24 mouse cellular contexts compared by ENCODE assay signal in genomic region chr7:44942904-44943303, GRCm38 (mm10). TPM values are rescaled to one million over a fixed set of nuclear protein-coding genes. Genes with fewer than 3 reads are reported as not detected.
DNase-seq lines count a peak whose midpoint lies in the region; ATAC-seq and TF ChIP-seq lines count a peak whose summit lies in the region.
"Had no signal": no experiment of that assay in that cellular context is flagged by ENCODE, and none has a peak within 500 bp of the region (broad histone marks: within the 10 kb centered on the region; RNA-seq: fewer than 3 reads in every experiment).

Tsks (plus strand) TSS chr7:44943204.

- no peaks in the 10 kb centered on the region for H3K27me3 ChIP-seq in testis, adult 2 months (ENCODE audit: control insufficient read depth, insufficient read depth, low read length)
- peaks cover under 1% of the 10 kb centered on the region; the same call in 1 of the 2 replicates for H3K27me3 ChIP-seq in embryonic facial prominence, embryonic 10.5 days (replicated peaks; ENCODE audit: low read depth, poor library complexity, severe bottlenecking)
- H3K27me3 ChIP-seq: embryonic facial prominence, embryonic 12.5 days; forebrain, embryonic 12.5 days had no signal

- no peaks in the 10 kb centered on the region for H3K36me3 ChIP-seq in testis, adult 2 months (ENCODE audit: control insufficient read depth, insufficient read depth, low read length)
- no peaks in the 10 kb centered on the region for H3K36me3 ChIP-seq in embryonic facial prominence, embryonic 10.5 days (replicated peaks)
- H3K36me3 ChIP-seq: embryonic facial prominence, embryonic 12.5 days; forebrain, embryonic 10.5 days; forebrain, embryonic 12.5 days had no signal

- TF ChIP-seq POLR2A in testis, adult 2 months (IDR thresholded peaks at IDR 0.05; ENCODE audit: control insufficient read depth, low read depth, low read length): peak; percentile 70; the same call in 1 of the 2 replicates

- H3K4me3 ChIP-seq in testis, adult 2 months (ENCODE audit: control insufficient read depth, low read depth, low read length): peak within 1 kb of the TSS; percentile 96
- 0 out of 2 replicates have a peak within 1 kb of the TSS, but pooled peaks have one; percentile 11 for H3K4me3 ChIP-seq in embryonic facial prominence, embryonic 10.5 days
- H3K4me3 ChIP-seq: embryonic facial prominence, embryonic 12.5 days; forebrain, embryonic 10.5 days; forebrain, embryonic 12.5 days had no signal

- peak within 1 kb of the TSS; percentile 72 for H3K27ac ChIP-seq in testis, adult 2 months (ENCODE audit: control insufficient read depth, insufficient read depth, low read depth, low read length)
- no peak within 1 kb of the TSS for H3K27ac ChIP-seq in embryonic facial prominence, embryonic 10.5 days (replicated peaks)
- H3K27ac ChIP-seq: embryonic facial prominence, embryonic 12.5 days; forebrain, embryonic 10.5 days; forebrain, embryonic 12.5 days had no signal

- peaks cover 8% of the 10 kb centered on the region for H3K4me1 ChIP-seq in testis, adult 2 months (ENCODE audit: control insufficient read depth, insufficient read depth, low read length)
- H3K4me1 ChIP-seq in embryonic facial prominence, embryonic 10.5 days: no peaks in the 10 kb centered on the region
- H3K4me1 ChIP-seq: embryonic facial prominence, embryonic 12.5 days; forebrain, embryonic 12.5 days had no signal

- WGBS in embryonic facial prominence, embryonic 10.5 days: 85% methylated on average over 7 of the region's 7 CpGs

- DNase-seq in testis, postnatal 10 days (ENCODE audit: low spot score): no peak
- peak; percentile 5 for DNase-seq in ES-CJ7 (ENCODE audit: low read depth, low spot score)
- no peak for DNase-seq in embryonic facial prominence, embryonic 10.5 days (ENCODE audit: low spot score)
- DNase-seq in urinary bladder, postnatal 14 days (ENCODE audit: low spot score): no peak
- no peak for DNase-seq in layer of hippocampus, postnatal 10 days (ENCODE audit: low spot score in 2 of 2)
- DNase-seq: adrenal gland, adult 2 months; adrenal gland, postnatal 10 days; adrenal gland, postnatal 25 days; cerebellum, adult 11 months; cerebellum, adult 18-20 months; cerebellum, adult 8-10 months; cerebellum, adult 9-11 months; cerebellum, postnatal 14 days; cerebellum, postnatal 36 days; embryo, embryonic 11 days had no signal

- no peaks in the 10 kb centered on the region for H3K9me3 ChIP-seq in embryonic facial prominence, embryonic 10.5 days
- H3K9me3 ChIP-seq: embryonic facial prominence, embryonic 12.5 days; forebrain, embryonic 10.5 days; forebrain, embryonic 12.5 days had no signal

- ATAC-seq in megakaryocyte progenitor cell, adult 5-6 weeks (replicated peaks; ENCODE audit: poor library complexity): no peak
- ATAC-seq: forebrain, embryonic 16.5 days had no signal

- no peak for TF ChIP-seq CTCF in testis, adult 2 months (IDR thresholded peaks at IDR 0.05; ENCODE audit: control insufficient read depth, insufficient read depth, insufficient replicate concordance, low read depth, low read length)

RNA-seq across cellular contexts. Expression of gene Tsks, which starts in this region (rescaled TPM):
- 1,042 and 1,092 TPM in 2 replicates for polyA plus RNA-seq in testis, adult 2 months (2012; rRNA removed)
- polyA plus RNA-seq in embryonic facial prominence, embryonic 10.5 days (2016; fragmentation: Nextera tagmentation; extraction: Ambion mirVana): 0.14 and 0.30 TPM in 2 replicates
- not detected in 2 replicates for total RNA-seq in megakaryocyte progenitor cell, adult 5-6 weeks (2015)
- not detected in 2 replicates for total RNA-seq in megakaryocyte progenitor cell, adult 5-6 weeks (2017)
- under 1 TPM; 0.25 to 0.64 TPM for total RNA-seq in layer of hippocampus, postnatal 10 days (2021)
- total RNA-seq: adrenal gland, adult 2 months; adrenal gland, postnatal 10 days; adrenal gland, postnatal 25 days; common myeloid progenitor, adult 5-6 weeks; MEL had no signal
- polyA plus RNA-seq: embryonic facial prominence, embryonic 14.5 days had no signal

Comparison
In these comparisons a context has a peak if more than half of its experiments do, and no peak if none do; other contexts are left out.
1. RNA of gene Tsks (polyA plus RNA-seq): 1,042 to 1,092 TPM in testis, adult 2 months; 0.14 to 0.30 TPM in embryonic facial prominence, embryonic 10.5 days; every median in the first group is over 100 times any median in the second.